Mouse (Mus musculus): ENCODE data around the gene Tenm4. TPM values are rescaled to one million over a fixed set of nuclear protein-coding genes. Genes with fewer than 3 reads are reported as not detected.

Tenm4 gene
- total RNA-seq, 2 experiments from 2014 or later: 1.1 to 5.7 TPM

DNA sequence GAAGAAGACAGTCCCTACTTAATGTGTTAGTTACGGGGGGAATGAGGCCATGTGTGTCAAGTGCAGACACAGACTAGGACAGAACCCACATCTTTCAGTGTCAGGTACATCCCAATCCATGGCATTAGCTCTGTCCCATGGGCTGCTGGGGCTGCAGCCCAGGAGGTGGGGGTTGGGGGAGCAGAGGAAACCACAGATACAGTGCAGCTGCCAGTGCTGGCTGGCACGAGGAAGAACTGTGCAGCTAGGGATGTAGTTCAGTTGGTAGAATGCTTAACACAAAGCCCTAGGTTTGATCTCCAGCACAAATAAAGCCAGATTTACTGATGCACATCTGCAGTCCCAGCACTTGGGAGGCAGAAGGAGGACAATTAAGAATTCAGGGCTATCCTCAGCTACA, 688.0 kb downstream of the Tenm4 start:
- DNase-seq: no peak

- DNase-seq: no peak
Observed at GRCm38 (mm10) chr7:96859684-96860083, 688.6 kb downstream of the Tenm4 start.

GRCm38 (mm10) chr7:96860650-96861049, 689.6 kb downstream of the Tenm4 start:
- DNase-seq: no peak

DNA sequence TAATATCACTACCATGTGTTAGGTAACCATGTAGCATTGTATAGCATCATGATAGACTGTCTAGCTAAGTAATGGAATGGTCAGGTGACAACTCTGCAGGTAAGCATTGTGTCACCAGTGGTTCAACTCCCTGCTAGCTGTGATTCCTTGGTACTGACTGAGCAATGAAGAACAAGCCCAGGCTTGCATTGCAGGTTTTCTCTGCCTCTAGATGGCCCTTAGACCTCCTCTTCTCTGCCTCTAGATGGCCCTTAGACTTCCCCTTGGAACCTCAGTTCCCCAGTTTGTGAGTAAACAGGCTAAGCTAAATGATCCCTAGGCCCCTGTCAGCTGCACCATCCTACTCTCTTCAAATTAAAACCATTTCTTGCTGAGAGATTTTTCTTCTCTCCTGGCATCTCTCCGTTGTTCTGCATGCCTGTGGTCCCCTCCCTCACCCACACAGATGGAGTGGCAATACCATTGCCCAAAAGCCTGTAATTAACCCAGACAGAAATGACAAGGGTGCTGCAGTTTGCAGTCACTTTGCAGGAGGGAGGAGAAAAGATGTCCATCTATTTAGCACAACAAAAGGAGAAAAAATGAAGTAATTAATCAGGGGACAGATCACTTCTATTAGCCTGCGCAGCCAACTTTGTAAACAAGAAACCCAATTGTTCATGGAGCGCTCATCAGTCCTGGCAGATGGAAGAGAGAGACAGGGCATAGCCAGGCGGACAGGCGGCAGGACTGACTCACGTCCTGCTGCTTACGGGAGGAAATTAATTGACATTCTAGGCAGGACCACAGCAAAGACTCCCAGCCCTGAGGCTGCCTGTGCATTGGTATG, 694.1 kb downstream of the Tenm4 start:
- DNase-seq: no peak

DNA sequence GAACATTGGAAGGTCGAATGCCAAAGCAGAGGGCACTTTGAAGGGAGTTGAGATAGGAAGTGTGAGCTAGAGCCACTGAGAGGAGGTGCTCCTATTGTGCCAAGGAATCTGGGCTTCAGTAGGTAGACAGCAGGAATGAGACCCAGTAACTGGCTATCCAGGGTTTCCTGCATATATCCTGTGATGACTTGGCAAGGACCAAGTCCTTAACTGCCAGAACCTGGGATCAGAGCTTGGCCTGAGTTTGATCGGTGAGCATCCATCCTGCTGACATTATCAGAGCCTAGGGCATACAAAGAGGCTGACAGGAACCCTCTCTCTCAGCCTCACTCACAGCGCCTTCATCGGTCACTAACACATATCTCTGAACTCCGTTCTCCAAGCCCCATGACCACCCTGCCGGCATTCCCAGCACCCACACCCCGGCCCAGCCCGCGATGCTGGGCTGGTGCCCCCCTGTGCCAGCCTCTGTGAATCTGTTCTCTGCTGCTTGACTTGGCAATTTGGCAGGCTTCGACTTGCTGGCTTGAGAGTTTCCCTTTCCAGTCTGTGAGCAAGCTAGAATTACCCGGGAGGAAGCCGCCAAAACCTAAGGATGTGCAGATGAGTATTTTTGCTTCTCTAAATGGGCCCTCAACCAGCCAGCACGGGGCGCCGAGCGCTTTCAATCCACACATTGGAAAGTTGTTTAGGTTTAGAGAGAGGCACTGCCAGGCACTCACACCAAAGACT, 698.2 kb downstream of the Tenm4 start:
- peak; percentile 8 for DNase-seq

DNA sequence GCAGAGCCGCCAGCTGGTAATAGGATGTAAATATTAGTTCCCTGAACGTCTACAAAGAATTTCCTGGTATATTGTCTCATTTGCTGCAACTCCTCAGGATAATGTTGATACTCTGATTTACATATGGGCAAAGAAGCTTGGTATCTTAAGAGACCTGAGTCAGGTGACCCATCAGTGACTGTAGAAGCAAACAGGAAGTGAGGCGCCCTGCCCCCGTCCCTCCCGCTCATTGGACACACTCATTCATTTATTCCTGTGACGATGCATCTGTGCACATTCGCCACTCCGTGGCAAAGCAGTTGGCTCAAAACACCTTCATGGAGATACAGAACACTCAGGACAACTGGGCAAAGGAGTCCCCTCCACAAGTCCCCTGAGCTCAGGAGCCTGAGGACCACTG, 699.4 kb downstream of the Tenm4 start:
- no peak for DNase-seq

DNA sequence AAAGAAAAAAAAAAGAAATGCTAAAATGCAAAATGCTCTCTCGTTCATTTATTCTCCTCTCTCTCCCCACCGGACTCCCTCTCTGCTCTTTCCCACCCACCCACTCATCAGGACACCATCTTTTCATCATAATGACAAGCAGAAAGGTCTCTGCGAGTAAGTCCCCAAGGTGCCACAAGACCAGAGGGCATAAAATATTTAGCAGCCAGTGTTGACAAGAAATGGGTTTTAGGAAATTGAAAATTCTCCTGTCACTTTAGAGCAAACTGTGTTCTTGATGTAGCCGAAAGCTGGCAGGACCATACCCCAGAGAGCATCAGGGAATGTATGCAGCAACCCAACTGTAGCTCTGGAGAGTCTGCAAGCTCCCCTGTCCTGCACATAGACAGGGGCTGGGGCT, 700.0 kb downstream of the Tenm4 start:
- DNase-seq: no peak

GRCm38 (mm10) chr7:96878511-96879276, 707.6 kb downstream of the Tenm4 start:
- DNase-seq: no peak

DNA sequence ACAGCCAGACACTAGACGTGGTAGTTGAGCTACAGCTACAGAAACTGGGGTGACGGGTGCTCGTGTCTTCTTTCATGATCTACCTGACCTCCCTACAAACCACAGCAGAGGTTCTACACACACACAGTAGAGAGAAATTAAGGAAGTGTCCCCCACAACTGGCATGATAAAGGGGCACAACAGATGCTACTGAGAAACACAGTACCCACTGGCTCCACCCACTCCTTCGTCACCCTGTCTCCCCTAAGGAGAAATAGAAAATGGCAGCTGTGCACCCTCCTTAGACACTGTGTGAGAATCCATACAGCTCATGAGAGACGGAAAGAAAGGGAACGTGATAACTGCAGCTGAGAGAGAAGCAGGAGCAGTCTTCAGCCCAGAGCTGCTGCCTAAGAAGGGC, 708.5 kb downstream of the Tenm4 start:
- DNase-seq: no peak

- DNase-seq: no peak
Observed at GRCm38 (mm10) chr7:96880221-96880944, 709.3 kb downstream of the Tenm4 start.

DNA sequence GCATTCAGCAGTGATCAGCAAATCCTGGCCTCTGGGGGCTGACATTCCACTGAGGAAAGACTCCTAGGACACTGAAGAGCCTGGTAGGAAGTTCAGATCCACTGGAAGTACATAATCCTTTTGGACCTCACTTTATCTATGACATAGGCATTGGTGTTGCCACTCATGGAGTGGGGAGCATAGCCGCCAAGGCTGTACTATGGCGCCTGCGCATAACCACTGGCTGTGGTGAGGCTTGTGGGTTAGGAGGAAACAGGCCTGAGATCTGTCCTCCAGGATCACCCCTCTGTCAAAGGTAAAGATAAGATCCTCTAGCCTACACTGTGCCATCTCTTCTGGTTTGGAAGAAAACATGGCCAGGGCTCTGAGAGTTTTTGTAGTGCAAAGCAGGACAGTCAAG, 712.3 kb downstream of the Tenm4 start:
- DNase-seq: no peak

DNA sequence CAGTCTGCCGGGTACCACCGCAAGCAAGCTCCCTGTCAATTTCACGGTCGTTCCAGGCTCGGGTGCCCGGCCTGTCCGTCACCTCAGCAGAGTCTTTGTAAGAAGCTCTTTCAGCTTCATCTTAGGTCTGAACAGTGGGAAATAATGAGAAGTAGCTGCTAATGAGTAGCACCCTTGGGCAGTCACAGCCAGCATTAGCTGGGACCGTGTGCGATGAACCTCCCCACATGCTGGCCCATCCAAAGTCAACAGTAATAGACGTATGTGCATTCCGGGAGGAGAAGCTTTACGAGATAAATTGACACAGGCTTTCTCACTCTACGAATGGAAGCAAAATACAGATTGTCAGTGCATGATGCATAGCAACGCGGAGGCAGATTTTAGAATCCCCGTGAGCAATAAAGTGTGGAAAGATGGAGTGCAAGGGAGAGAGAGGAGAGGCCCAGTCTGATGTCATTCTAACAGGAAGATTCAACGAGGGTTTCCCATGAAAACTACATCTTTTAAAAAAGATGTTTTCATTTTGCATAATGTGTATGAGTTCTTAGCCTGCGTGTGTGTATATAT, 716.1 kb downstream of the Tenm4 start:
- no peak for DNase-seq

GRCm38 (mm10) chr7:96889061-96890034, 718.3 kb downstream of the Tenm4 start:
- DNase-seq: no peak

- DNase-seq: no peak
Observed at GRCm38 (mm10) chr7:96890035-96890621, 719.1 kb downstream of the Tenm4 start.

- DNase-seq: no peak
Observed at GRCm38 (mm10) chr7:96890987-96891386, 719.9 kb downstream of the Tenm4 start.

GRCm38 (mm10) chr7:96899036-96899569, 728.1 kb downstream of the Tenm4 start:
- DNase-seq: no peak

DNA sequence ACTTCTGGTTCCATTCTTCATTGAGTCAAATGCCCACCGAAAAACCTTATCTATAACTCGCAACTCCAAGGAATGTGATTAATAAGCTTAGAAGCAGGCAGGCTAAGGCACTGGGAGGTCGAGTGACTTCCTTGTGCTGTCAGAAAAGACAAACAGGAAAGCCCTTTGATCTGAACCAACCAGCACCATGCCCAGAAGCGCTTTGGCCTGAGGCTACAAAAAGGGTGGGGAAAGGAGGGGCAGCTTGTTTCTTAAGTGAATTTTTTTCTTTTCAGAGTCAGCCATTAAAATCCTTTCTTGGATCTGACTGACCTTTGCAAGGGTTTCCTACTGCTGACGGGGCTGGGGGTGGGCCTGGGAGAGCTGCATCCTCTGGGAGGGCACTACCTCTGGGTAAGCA, 731.1 kb downstream of the Tenm4 start:
- no peak for DNase-seq

GRCm38 (mm10) chr7:96903088-96903985, 732.3 kb downstream of the Tenm4 start:
- no peak for DNase-seq

DNA sequence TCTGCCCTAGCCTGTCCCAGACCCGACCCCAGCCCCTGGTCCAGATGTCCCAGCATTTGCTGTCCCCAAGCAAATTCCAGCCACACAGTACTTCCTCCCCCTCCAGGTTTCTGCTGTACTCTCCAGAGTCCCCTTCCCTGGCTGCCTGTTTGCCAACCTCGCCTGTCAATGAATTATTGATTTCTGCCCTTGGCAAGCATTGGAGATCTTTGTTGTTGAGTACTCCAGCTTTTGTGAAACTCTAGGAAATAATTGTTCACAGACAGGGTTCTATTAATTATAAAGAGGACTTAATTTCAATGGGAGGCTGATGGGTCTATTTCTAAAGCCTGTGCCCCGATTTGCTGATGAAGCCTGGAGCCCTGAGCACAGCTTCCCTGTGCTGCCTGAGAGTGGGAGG, 733.4 kb downstream of the Tenm4 start:
- no peak for DNase-seq

All from gastrocnemius, postnatal 25 days (tissue).